Mouse (Mus musculus) MEL (cell line): ENCODE measurements around the gene Smad1. TPM values are rescaled to one million over a fixed set of nuclear protein-coding genes. Genes with fewer than 3 reads are reported as not detected.

ENCODE experiments used
- DNase-seq: peaks from one replicate; pipeline ENCODE4 v3.0.0; 2011; ENCODE audit warnings: low read depth, low spot score
- H3K27ac ChIP-seq: 2 replicates; pipeline ENCODE4 v1.5.1; 2012; ENCODE audit warnings: low read depth, mild to moderate bottlenecking, control low read depth, low read length, moderate library complexity; ENCODE audit not compliant: control insufficient read depth
- H3K27me3 ChIP-seq, 2 experiments: fragments of 150-350 bp in 1 of 2; sonication (generic) in 1 of 2; 2 replicates each; pipeline ENCODE4 v1.6.1; 2012; ENCODE audit warnings: low read length in 2 of 2, mild to moderate bottlenecking in 2 of 2, improper control_type of control experiment in 1 of 2, moderate library complexity in 1 of 2; ENCODE audit not compliant: insufficient read depth in 2 of 2, control insufficient read depth in 1 of 2
- H3K36me3 ChIP-seq, 2 experiments: 2 replicates each; pipeline ENCODE4 v1.6.1; 2012 to 2014; ENCODE audit warnings: low read length in 2 of 2, improper control_type of control experiment in 1 of 2, inconsistent platforms in 1 of 2, mild to moderate bottlenecking in 1 of 2; ENCODE audit not compliant: insufficient read depth in 2 of 2, control insufficient read depth in 1 of 2
- H3K4me1 ChIP-seq, 2 experiments: fragments of 150-350 bp in 1 of 2; sonication (generic) in 1 of 2; 2 replicates each; pipeline ENCODE4 v1.6.1; 2012; ENCODE audit warnings: low read length in 2 of 2, improper control_type of control experiment in 1 of 2, mild to moderate bottlenecking in 1 of 2; ENCODE audit not compliant: insufficient read depth in 2 of 2, control insufficient read depth in 1 of 2
- H3K4me3 ChIP-seq, 2 experiments: fragments of 150-350 bp in 1 of 2; sonication (generic) in 1 of 2; 2 replicates each; pipeline ENCODE4 v1.5.1; 2012; ENCODE audit warnings: low read depth in 2 of 2, low read length in 2 of 2, mild to moderate bottlenecking in 2 of 2, moderate library complexity in 2 of 2, control low read depth in 1 of 2, improper control_type of control experiment in 1 of 2; ENCODE audit not compliant: control insufficient read depth in 1 of 2, insufficient read depth in 1 of 2
- H3K79me2 ChIP-seq: 2 replicates; pipeline ENCODE4 v1.6.1; 2012; ENCODE audit warnings: mild to moderate bottlenecking, low read length, moderate library complexity; ENCODE audit not compliant: control insufficient read depth, poor library complexity, insufficient read depth
- H3K9ac ChIP-seq: 2 replicates; pipeline ENCODE4 v1.6.1; 2012; ENCODE audit warnings: low read depth, mild to moderate bottlenecking, control low read depth, low read length, moderate library complexity; ENCODE audit not compliant: control insufficient read depth, poor library complexity, severe bottlenecking
- H3K9me3 ChIP-seq: fragments of 150-350 bp; sonication (generic); replicated peaks from 2 replicates; pipeline ENCODE4 v1.6.1; 2012; ENCODE audit warnings: mild to moderate bottlenecking, low read length, improper control_type of control experiment, moderate library complexity; ENCODE audit not compliant: insufficient read depth
- CTCF ChIP-seq, 3 experiments: IDR thresholded peaks in 2 of 3; conservative IDR thresholded peaks in 1 of 3; 2 replicates each; pipeline ENCODE4 v1.5.1; 2011 to 2012; ENCODE audit warnings: low read length in 3 of 3, low read depth in 2 of 3, mild to moderate bottlenecking in 2 of 3, improper control_type of control experiment in 1 of 3, inconsistent platforms in 1 of 3, mixed read lengths in 1 of 3, moderate library complexity in 1 of 3; ENCODE audit not compliant: control insufficient read depth in 1 of 3, insufficient read depth in 1 of 3, poor library complexity in 1 of 3, severe bottlenecking in 1 of 3
- E2F4 ChIP-seq: IDR thresholded peaks from 2 replicates; pipeline ENCODE4 v1.6.1; 2011; ENCODE audit warnings: low read depth, low read length, improper control_type of control experiment, borderline replicate concordance
- GABPA ChIP-seq: IDR thresholded peaks from 2 replicates; pipeline ENCODE4 v1.6.1; 2012; ENCODE audit warnings: low read depth, mild to moderate bottlenecking, inconsistent platforms, low read length, improper control_type of control experiment, moderate library complexity
- GATA1 ChIP-seq: IDR thresholded peaks from 2 replicates; pipeline ENCODE4 v1.6.1; 2011; ENCODE audit warnings: low read depth, low read length, improper control_type of control experiment
- MAX ChIP-seq: IDR thresholded peaks from 2 replicates; pipeline ENCODE4 v1.6.1; 2011; ENCODE audit warnings: low read length, improper control_type of control experiment
- POLR2AphosphoS2 ChIP-seq: IDR thresholded peaks from 2 replicates; pipeline ENCODE4 v1.6.1; 2011; ENCODE audit warnings: low read length, improper control_type of control experiment
- RAD21 ChIP-seq: IDR thresholded peaks from 2 replicates; pipeline ENCODE4 v1.6.1; 2011; ENCODE audit warnings: mild to moderate bottlenecking, low read depth, low read length, improper control_type of control experiment
- SIN3A ChIP-seq: IDR thresholded peaks from 2 replicates; pipeline ENCODE4 v1.6.1; 2012; ENCODE audit warnings: low read length, improper control_type of control experiment, inconsistent platforms
- USF1 ChIP-seq: IDR thresholded peaks from 2 replicates; pipeline ENCODE4 v1.6.1; 2014; ENCODE audit warnings: low read depth, mild to moderate bottlenecking, inconsistent platforms, low read length, improper control_type of control experiment, moderate library complexity
- USF2 ChIP-seq, 2 experiments: IDR thresholded peaks; 2 replicates each; pipeline ENCODE4 v1.6.1; 2011 to 2012; ENCODE audit warnings: improper control_type of control experiment in 2 of 2, low read length in 2 of 2, borderline replicate concordance in 1 of 2, inconsistent platforms in 1 of 2, low read depth in 1 of 2, mild to moderate bottlenecking in 1 of 2; ENCODE audit not compliant: insufficient read depth in 1 of 2
- ZC3H11A ChIP-seq: IDR thresholded peaks from 2 replicates; pipeline ENCODE4 v1.6.1; 2012; ENCODE audit warnings: low read depth, mild to moderate bottlenecking, inconsistent platforms, low read length, improper control_type of control experiment
- ZKSCAN1 ChIP-seq: IDR thresholded peaks from 2 replicates; pipeline ENCODE4 v1.6.1; 2012; ENCODE audit warnings: low read depth, mild to moderate bottlenecking, inconsistent platforms, low read length, improper control_type of control experiment, moderate library complexity
- ZMIZ1 ChIP-seq: IDR thresholded peaks from 2 replicates; pipeline ENCODE4 v1.6.1; 2012; ENCODE audit warnings: low read depth, mild to moderate bottlenecking, inconsistent platforms, low read length, improper control_type of control experiment, moderate library complexity
- polyA plus RNA-seq, 2 experiments: library from polyadenylated mRNA; stranded (reverse) in 1 of 2; unstranded in 1 of 2; fragments of >175 nt in 1 of 2; fragments of >200 nt in 1 of 2; gene quantifications; 2 replicates each; pipeline versions ENCODE4 v1.2.1 to v1.2.4; 2012; ENCODE audit warnings: low replicate concordance in 2 of 2, low read depth in 1 of 2; ENCODE audit not compliant: insufficient read length in 2 of 2, insufficient read depth in 1 of 2, missing spikeins in 1 of 2
- total RNA-seq: library from RNA; depleted of rRNA; stranded (reverse); fragments of 300-350 nt; gene quantifications from 2 replicates; pipeline ENCODE4 v1.2.3, GENCODE M21; 2012

Gene Smad1
- total and polyA plus RNA-seq, 3 experiments, result 1.3 to 2.0 TPM; not detected in 1

- TF ChIP-seq SIN3A, result no peak
- TF ChIP-seq E2F4, result no peak
- no peak for TF ChIP-seq CTCF (IDR thresholded peaks at IDR 0.05 in 2 of 3, conservative IDR thresholded peaks at IDR 0.05 in 1 of 3; ENCODE audit: control insufficient read depth in 1 of 3, insufficient read depth in 1 of 3, low read depth in 2 of 3, low read length in 3 of 3, poor library complexity in 1 of 3, severe bottlenecking in 1 of 3)
- no peak for TF ChIP-seq GATA1
- no peak for TF ChIP-seq USF1
- TF ChIP-seq, all 39 proteins: peak for 0
- Histone ChIP-seq H3K36me3 (peaks cover 0 to 7% of the 10 kb centered on the region in 2 experiments; a peak in 2 of 4 replicates), H3K27me3 (no peaks in the 10 kb centered on the region), H3K4me1 (peaks cover 5 to 17% of the 10 kb centered on the region in 2 experiments; a peak in 3 of 4 replicates), H3K27ac (no peak overlapping the region), H3K79me2 (peaks cover 4% of the 10 kb centered on the region; the same call in 1 of the 2 replicates), H3K9ac (no peak overlapping the region), H3K9me3 (no peaks in the 10 kb centered on the region), H3K4me3 (no peak overlapping the region)
- no peak for DNase-seq
These were observed 14.7 kb downstream of the Smad1 start for GRCm38 (mm10) chr8:79384276-79385271.

- Histone ChIP-seq H3K4me3 (no peak overlapping the region), H3K4me1 (peaks cover 5 to 7% of the 10 kb centered on the region in 2 experiments; a peak in 3 of 4 replicates)
- no peak for TF ChIP-seq RAD21
- TF ChIP-seq ZMIZ1, result no peak
- no peak for TF ChIP-seq USF2 (IDR thresholded peaks at IDR 0.05; ENCODE audit: borderline replicate concordance in 1 of 2, insufficient read depth in 1 of 2, low read depth in 1 of 2, low read length in 2 of 2)
- no peak for TF ChIP-seq CTCF (IDR thresholded peaks at IDR 0.05 in 2 of 3, conservative IDR thresholded peaks at IDR 0.05 in 1 of 3; ENCODE audit: control insufficient read depth in 1 of 3, insufficient read depth in 1 of 3, low read depth in 2 of 3, low read length in 3 of 3, poor library complexity in 1 of 3, severe bottlenecking in 1 of 3)
- no peak for TF ChIP-seq GABPA
- no peak for TF ChIP-seq GATA1
- no peak for TF ChIP-seq ZKSCAN1
- no peak for TF ChIP-seq USF1
- no peak for TF ChIP-seq MAX
- TF ChIP-seq POLR2AphosphoS2, result no peak
- TF ChIP-seq ZC3H11A, result no peak
These were observed 16.5 kb downstream of the Smad1 start for GRCm38 (mm10) chr8:79382857-79383262.

More at GRCm38 (mm10) chr8:79382857-79383262, 16.5 kb downstream of the Smad1 start:
- Histone ChIP-seq H3K36me3 (peaks cover 0 to 7% of the 10 kb centered on the region in 2 experiments; a peak in 2 of 4 replicates), H3K27ac (no peak overlapping the region), H3K27me3 (no peaks in the 10 kb centered on the region), H3K9me3 (no peaks in the 10 kb centered on the region), H3K9ac (no peak overlapping the region), H3K79me2 (0 out of 2 replicates have a peak, but pooled peaks cover 2% of the 10 kb centered on the region)
- no peak for DNase-seq
